Mouse (Mus musculus): ENCODE measurements around the gene Acoxl. TPM values are rescaled to one million over a fixed set of nuclear protein-coding genes. Genes with fewer than 3 reads are reported as not detected.

Gene Acoxl
- polyA plus RNA-seq, 1 experiment from 2014 or later, result 0.09 TPM

DNA sequence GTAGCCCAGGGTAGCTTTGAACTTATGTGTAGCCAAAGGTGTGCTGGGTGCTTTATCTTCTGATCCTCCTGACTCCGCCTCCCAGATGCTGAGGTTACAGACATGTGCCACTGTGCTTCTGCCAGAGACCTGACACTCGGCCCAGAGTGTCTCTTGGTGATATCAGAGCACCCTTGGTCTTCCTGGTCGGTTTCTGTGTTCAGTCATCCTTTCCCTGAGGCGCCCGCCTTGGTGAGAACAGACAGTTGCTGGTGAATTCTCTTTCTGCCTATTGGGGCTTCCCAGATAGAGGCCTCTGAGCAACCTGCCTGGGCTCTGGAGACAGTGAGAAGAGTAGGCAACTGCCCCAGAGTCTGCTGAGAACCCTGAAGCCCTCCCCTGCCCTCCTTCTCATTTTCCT, 294.0 kb downstream of the Acoxl start:
- Histone ChIP-seq H3K4me1 (replicated peaks) (peaks cover 8% of the 10 kb centered on the region), H3K9me3 (no peaks in the 10 kb centered on the region), H3K4me3 (replicated peaks) (no peak overlapping the region), H3K4me2 (replicated peaks) (no peak overlapping the region), H3K27me3 (replicated peaks) (no peaks in the 10 kb centered on the region), H3K9ac (no peak overlapping the region), H3K36me3 (0 out of 2 replicates have a peak, but pooled peaks cover 18% of the 10 kb centered on the region), H3K27ac (no peak overlapping the region)
- 85% methylated on average over 5 of the region's 5 CpGs for whole genome bisulfite sequencing
- ATAC-seq, result no peak

DNA sequence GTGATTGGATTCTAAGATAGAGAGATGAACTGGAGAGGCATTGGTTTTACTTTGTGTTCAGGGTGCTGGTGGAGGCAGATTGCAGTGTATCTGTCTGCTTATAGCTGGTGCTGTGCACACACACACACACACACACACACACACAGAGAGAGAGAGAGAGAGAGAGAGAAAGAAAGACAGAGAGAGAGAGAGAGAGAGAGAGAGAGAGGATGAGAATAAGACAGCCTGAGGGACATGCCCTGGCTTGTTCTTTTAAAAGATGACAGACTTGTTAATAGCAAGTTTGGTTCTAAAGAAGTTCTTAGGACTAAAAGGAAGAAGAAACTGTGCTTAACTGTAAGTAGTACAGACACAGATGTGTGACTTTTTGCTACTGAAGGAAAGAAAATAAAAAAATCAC, 295.2 kb downstream of the Acoxl start:
- no peak overlapping the region for H3K4me2 ChIP-seq (replicated peaks)
- no peak overlapping the region for H3K9ac ChIP-seq
- H3K9me3 ChIP-seq, result no peaks in the 10 kb centered on the region
- H3K4me3 ChIP-seq (replicated peaks), result no peak overlapping the region
- H3K27me3 ChIP-seq (replicated peaks), result no peaks in the 10 kb centered on the region
- H3K36me3 ChIP-seq, result 0 out of 2 replicates have a peak, but pooled peaks cover 18% of the 10 kb centered on the region
- H3K27ac ChIP-seq, result no peak overlapping the region
- ATAC-seq, result no peak
- H3K4me1 ChIP-seq (replicated peaks), result 0 out of 2 replicates have a peak, but pooled peaks cover 3% of the 10 kb centered on the region

DNA sequence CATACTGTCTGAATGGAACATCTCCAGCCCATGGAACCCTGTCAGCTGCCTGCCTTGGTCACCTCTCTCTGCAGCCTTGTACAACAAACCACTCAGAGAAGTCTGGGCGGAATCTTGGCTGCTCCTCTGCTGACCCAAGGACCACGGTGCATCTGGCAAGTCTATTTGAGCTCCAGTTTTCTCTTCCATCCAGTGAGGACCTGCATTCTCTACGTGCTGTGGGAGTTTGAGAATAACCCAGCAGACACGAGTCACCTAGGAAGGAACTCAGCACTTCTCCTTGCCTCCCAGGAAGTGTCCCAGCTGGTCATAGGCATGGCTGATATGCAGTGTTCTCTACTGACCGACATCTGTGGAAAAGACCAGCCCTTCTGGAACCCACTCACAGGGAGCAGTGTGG, 295.8 kb downstream of the Acoxl start:
- ATAC-seq, result no peak
- H3K4me1 ChIP-seq (replicated peaks), result 0 out of 2 replicates have a peak, but pooled peaks cover 3% of the 10 kb centered on the region
- H3K36me3 ChIP-seq, result 0 out of 2 replicates have a peak, but pooled peaks cover 18% of the 10 kb centered on the region
- H3K9ac ChIP-seq, result no peak overlapping the region
- no peaks in the 10 kb centered on the region for H3K27me3 ChIP-seq (replicated peaks)
- WGBS, result 58% methylated on average over 5 of the region's 5 CpGs
- no peak overlapping the region for H3K4me2 ChIP-seq (replicated peaks)
- no peaks in the 10 kb centered on the region for H3K9me3 ChIP-seq
- no peak overlapping the region for H3K4me3 ChIP-seq (replicated peaks)
- no peak overlapping the region for H3K27ac ChIP-seq

- Histone ChIP-seq H3K4me2 (replicated peaks) (no peak overlapping the region), H3K9me3 (no peaks in the 10 kb centered on the region), H3K4me1 (replicated peaks) (0 out of 2 replicates have a peak, but pooled peaks cover 2% of the 10 kb centered on the region), H3K36me3 (0 out of 2 replicates have a peak, but pooled peaks cover 18% of the 10 kb centered on the region), H3K27ac (no peak overlapping the region), H3K27me3 (replicated peaks) (no peaks in the 10 kb centered on the region), H3K9ac (no peak overlapping the region), H3K4me3 (replicated peaks) (no peak overlapping the region)
- 67% methylated on average over 8 of the region's 8 CpGs for WGBS
- no peak for ATAC-seq
Observed at GRCm38 (mm10) chr2:128134948-128135347, 296.3 kb downstream of the Acoxl start.

DNA sequence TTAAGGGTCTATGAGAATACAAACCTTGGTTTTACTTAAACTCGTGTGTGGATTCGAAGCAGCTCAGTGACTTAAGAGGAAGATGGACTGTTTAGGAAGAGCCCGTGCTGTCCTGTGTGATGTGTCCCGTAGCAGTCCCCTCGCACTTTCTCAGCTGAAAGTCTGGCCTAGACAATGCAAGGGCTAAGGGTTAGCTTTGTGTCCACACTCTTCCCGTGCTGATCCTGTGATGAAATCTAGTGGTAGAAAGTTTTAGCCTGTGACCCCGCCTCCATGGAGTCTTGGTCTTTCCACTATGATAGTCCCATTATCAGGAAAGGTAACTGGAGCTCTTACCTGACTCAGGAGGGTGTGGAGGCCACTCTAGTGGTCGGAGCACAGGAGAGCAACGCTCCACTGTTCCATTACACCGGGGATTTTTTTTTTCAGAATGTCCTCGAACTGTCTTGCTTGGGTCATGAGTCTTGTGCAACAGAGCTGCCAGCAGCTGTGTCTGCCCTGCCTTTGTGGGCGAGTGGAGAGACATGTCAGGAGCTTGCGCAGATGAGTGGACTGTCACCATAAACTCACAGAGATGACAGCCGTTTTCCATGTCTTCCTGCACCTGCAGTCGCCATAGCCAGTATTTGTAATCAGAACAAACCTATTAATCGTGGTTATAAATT, 298.2 kb downstream of the Acoxl start:
- Histone ChIP-seq H3K4me2 (replicated peaks) (no peak overlapping the region), H3K4me3 (replicated peaks) (no peak overlapping the region), H3K36me3 (0 out of 2 replicates have a peak, but pooled peaks cover 15% of the 10 kb centered on the region), H3K9me3 (no peaks in the 10 kb centered on the region), H3K27ac (no peak overlapping the region), H3K27me3 (replicated peaks) (no peaks in the 10 kb centered on the region), H3K9ac (no peak overlapping the region), H3K4me1 (replicated peaks) (no peaks in the 10 kb centered on the region)
- WGBS, result 82% methylated on average over 16 of the region's 16 CpGs
- no peak for ATAC-seq

DNA sequence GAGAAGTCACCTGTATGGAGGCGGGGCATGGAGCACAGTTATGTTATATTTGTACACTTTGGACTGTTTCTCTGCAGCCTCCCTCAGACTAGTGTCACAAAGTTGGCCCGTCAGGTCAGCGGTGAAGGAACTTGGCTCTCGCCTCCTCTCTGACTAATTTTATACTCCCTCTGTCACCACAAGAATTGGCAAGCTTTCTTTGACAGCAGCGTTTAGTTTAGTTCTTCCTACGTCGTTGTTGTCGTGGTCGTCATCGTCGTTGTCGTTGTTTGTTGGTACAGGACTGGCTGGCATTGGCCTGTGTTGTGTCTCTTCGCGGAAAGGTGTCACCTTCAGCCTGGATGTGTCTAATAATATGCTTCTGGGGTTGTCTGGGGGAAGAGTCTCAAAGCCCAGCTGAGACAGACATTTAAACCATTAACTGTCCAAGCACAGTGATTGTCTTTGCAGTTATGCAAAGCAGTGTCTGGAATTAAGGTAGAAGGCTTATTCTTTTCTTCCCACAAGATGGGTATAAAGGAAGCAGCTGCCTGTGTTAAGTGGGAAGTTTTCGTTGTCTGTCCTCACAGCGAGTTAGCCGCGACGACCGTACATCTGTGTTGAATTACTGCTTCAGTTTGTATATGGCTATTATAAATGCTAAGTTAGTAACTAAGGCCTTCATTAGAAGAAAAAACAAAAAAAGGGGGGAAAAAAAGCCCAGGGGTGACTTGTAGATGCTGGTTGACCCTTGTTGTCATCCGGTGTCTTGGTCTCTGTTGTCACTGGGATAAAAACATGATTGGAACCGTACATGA, 299.0 kb downstream of the Acoxl start:
- H3K27ac ChIP-seq, result no peak overlapping the region
- WGBS, result 87% methylated on average over 22 of the region's 22 CpGs
- H3K9ac ChIP-seq, result no peak overlapping the region
- no peaks in the 10 kb centered on the region for H3K9me3 ChIP-seq
- no peaks in the 10 kb centered on the region for H3K27me3 ChIP-seq (replicated peaks)
- H3K4me1 ChIP-seq (replicated peaks), result no peaks in the 10 kb centered on the region
- ATAC-seq, result no peak
- H3K4me2 ChIP-seq (replicated peaks), result no peak overlapping the region
- H3K4me3 ChIP-seq (replicated peaks), result no peak overlapping the region
- H3K36me3 ChIP-seq, result 0 out of 2 replicates have a peak, but pooled peaks cover 13% of the 10 kb centered on the region

GRCm38 (mm10) chr2:128138924-128139323, 300.2 kb downstream of the Acoxl start:
- H3K36me3 ChIP-seq, result 0 out of 2 replicates have a peak, but pooled peaks cover 8% of the 10 kb centered on the region
- H3K4me3 ChIP-seq (replicated peaks), result no peak overlapping the region
- no peak for ATAC-seq
- no peaks in the 10 kb centered on the region for H3K4me1 ChIP-seq (replicated peaks)
- H3K27me3 ChIP-seq (replicated peaks), result no peaks in the 10 kb centered on the region
- no peak overlapping the region for H3K27ac ChIP-seq
- H3K9ac ChIP-seq, result no peak overlapping the region
- no peak overlapping the region for H3K4me2 ChIP-seq (replicated peaks)
- H3K9me3 ChIP-seq, result no peaks in the 10 kb centered on the region
- 75% methylated on average over 8 of the region's 8 CpGs for WGBS

- Histone ChIP-seq H3K4me3 (replicated peaks) (no peak overlapping the region), H3K36me3 (0 out of 2 replicates have a peak, but pooled peaks cover 5% of the 10 kb centered on the region), H3K27ac (no peak overlapping the region), H3K9me3 (no peaks in the 10 kb centered on the region), H3K4me1 (replicated peaks) (no peaks in the 10 kb centered on the region), H3K9ac (no peak overlapping the region), H3K27me3 (replicated peaks) (no peaks in the 10 kb centered on the region), H3K4me2 (replicated peaks) (no peak overlapping the region)
- no peak for ATAC-seq
- 66% methylated on average over 15 of the region's 15 CpGs for WGBS
Observed at GRCm38 (mm10) chr2:128139781-128140180, 301.1 kb downstream of the Acoxl start.

DNA sequence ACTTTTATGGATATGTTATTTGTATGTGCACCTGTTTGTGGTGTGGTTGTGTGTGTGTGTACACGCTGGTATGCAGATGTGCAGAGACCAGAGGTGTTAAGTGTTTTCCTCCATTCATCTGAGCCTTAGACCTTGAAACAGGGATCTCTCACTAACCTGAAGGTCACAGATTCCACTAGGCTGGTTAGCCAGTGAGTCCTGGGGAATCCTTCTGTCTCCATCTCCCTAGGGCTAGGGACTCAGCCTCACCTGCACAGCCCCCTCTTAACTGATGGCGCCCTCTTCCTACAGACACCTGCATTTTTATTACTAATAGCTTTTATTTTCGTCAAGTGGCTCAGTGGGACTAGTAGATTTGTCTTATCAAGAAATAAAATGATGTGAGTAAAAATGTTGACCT, 301.5 kb downstream of the Acoxl start:
- Histone ChIP-seq H3K9me3 (no peaks in the 10 kb centered on the region), H3K4me2 (replicated peaks) (no peak overlapping the region), H3K4me1 (replicated peaks) (no peaks in the 10 kb centered on the region), H3K9ac (no peak overlapping the region), H3K36me3 (0 out of 2 replicates have a peak, but pooled peaks cover 2% of the 10 kb centered on the region), H3K4me3 (replicated peaks) (no peak overlapping the region), H3K27ac (no peak overlapping the region), H3K27me3 (replicated peaks) (no peaks in the 10 kb centered on the region)
- no peak for ATAC-seq
- 72% methylated on average over 3 of the region's 3 CpGs for WGBS

DNA sequence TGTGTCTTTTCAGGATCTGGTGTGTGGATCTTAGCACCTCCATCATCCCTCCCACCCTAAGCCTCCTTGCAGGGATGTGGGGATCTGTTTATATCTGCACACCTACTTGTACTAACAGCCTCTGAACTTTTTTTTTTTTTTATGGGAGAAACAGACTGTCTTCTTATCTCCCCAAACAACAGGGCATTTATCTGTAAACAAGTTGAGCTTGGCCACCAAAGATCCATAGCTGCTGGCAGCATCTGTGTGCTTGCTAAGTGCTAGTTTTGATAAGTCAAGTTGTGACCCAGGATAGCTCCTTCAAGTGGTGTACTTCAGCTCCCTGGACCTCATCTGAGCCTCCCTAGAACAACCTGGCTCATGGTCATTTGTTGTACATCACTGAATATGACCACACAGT, 305.3 kb downstream of the Acoxl start:
- Histone ChIP-seq H3K27me3 (replicated peaks) (no peaks in the 10 kb centered on the region), H3K4me3 (replicated peaks) (no peak overlapping the region), H3K4me2 (replicated peaks) (no peak overlapping the region), H3K27ac (no peak overlapping the region), H3K36me3 (peaks cover 4% of the 10 kb centered on the region; the same call in 1 of the 2 replicates), H3K9ac (no peak overlapping the region), H3K4me1 (replicated peaks) (no peaks in the 10 kb centered on the region), H3K9me3 (no peaks in the 10 kb centered on the region)
- ATAC-seq, result no peak

- H3K27me3 ChIP-seq (replicated peaks), result no peaks in the 10 kb centered on the region
- H3K4me3 ChIP-seq (replicated peaks), result no peak overlapping the region
- no peaks in the 10 kb centered on the region for H3K9me3 ChIP-seq
- no peaks in the 10 kb centered on the region for H3K4me1 ChIP-seq (replicated peaks)
- no peak for ATAC-seq
- H3K27ac ChIP-seq, result no peak overlapping the region
- 66% methylated on average over 3 of the region's 3 CpGs for WGBS
- no peak overlapping the region for H3K9ac ChIP-seq
- H3K36me3 ChIP-seq, result peaks cover 7% of the 10 kb centered on the region; the same call in 1 of the 2 replicates
- H3K4me2 ChIP-seq (replicated peaks), result no peak overlapping the region
Observed at GRCm38 (mm10) chr2:128145433-128145832, 306.8 kb downstream of the Acoxl start.

GRCm38 (mm10) chr2:128149596-128149995, 310.9 kb downstream of the Acoxl start:
- no peak overlapping the region for H3K4me2 ChIP-seq (replicated peaks)
- no peaks in the 10 kb centered on the region for H3K4me1 ChIP-seq (replicated peaks)
- no peaks in the 10 kb centered on the region for H3K9me3 ChIP-seq
- H3K9ac ChIP-seq, result no peak overlapping the region
- 78% methylated on average over 5 of the region's 5 CpGs for WGBS
- H3K27ac ChIP-seq, result no peak overlapping the region
- ATAC-seq, result no peak
- H3K36me3 ChIP-seq, result peaks cover 11% of the 10 kb centered on the region; the same call in 1 of the 2 replicates
- no peak overlapping the region for H3K4me3 ChIP-seq (replicated peaks)
- H3K27me3 ChIP-seq (replicated peaks), result no peaks in the 10 kb centered on the region

Measured in intestine, embryonic 15.5 days (tissue).